Mouse (Mus musculus): ENCODE measurements around the gene Gpx7. TPM values are rescaled to one million over a fixed set of nuclear protein-coding genes. Genes with fewer than 3 reads are reported as not detected.

Gene Gpx7
- total RNA-seq (2014; fragmentation: Nextera tagmentation): 1.8 and 4.2 TPM in 2 replicates
- total RNA-seq (2017): 0.30 and 0.46 TPM in 2 replicates

GRCm38 (mm10) chr4:108406861-108407401, at the start of gene Gpx7:
Gene Gpx7, minus strand, starts transcription at chr4:108406961.
- no peak for ATAC-seq (replicated peaks; ENCODE audit: poor library complexity, severe bottlenecking)

DNA sequence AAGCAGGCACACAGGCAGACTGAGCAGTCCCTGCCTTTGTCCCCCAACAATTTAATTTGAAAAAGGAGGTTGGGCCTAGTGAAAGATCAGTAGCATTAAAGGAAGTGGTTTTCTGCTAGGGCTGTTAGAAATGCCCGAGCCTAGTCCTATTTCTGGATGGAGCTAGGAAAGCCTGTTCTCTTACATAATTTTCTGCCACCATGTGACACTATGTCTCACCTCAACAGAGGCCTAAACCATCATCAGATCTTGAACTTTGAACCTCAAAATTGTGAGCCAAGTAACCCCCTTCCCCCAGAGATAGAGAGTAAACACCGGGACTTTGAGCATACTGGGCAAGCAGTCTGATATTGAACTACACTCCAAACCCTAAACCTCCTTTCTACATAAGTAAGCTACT, 49.3 kb upstream of the Gpx7 start:
- peak; percentile 12; the same call in 1 of the 2 replicates for ATAC-seq (replicated peaks; ENCODE audit: poor library complexity, severe bottlenecking)

DNA sequence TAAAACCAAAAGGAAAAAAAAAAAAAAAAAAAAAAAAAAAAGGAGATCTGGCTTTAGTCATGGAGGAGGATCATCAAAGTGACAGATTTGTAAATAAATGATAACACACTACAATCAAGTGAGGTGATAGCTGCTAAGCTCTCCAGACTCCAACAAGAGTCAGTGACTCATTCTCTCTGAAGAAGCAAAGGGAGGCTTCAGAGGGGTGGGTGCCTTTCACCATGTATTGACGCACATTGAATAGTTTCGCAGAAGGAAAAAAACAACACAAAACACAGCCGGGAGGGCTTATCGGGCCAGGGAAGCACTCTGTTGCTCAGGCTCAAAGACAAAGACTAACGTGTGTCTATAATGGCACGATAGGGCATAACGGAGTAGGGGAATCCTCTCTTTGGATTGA, 41.3 kb upstream of the Gpx7 start:
- ATAC-seq (replicated peaks; ENCODE audit: poor library complexity, severe bottlenecking): no peak

DNA sequence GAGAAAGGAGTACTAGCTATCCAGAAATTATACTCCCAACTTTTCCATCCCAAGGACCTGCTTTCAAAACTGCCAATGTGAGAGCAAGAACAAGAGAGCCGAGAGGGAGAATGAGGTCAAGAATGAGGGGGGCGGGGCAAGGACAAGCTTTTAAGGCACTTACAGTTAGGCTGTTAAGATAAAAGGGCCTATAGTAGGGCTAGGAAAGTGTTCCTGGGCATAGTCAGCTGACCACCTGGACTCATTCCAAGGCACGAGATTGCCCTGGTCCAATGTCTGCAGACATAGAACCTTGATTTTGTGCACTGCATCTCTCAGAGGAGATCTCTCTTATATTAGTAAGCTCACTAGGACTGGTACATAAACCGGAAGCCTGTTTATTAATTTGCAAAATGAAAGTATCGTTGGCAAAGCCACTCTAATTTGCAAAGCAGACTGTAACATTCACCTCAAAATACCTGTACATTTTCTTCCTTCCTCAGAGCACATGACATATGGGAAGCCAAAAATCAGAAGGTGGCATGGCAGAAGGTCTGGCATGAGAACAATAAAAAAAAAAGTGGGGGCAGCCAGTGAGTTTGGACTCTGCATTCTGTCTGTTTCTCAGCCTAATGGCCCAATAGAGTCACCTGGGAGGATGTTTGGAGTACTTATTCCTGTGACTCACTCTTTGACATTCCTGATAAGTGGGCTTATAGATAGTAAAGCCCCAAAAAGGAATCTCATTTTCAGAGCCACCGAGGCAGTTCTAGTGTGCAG, 31.5 kb upstream of the Gpx7 start:
- ATAC-seq (replicated peaks; ENCODE audit: poor library complexity, severe bottlenecking): no peak

GRCm38 (mm10) chr4:108436225-108436624, 29.5 kb upstream of the Gpx7 start:
- ATAC-seq (replicated peaks; ENCODE audit: poor library complexity, severe bottlenecking): no peak

DNA sequence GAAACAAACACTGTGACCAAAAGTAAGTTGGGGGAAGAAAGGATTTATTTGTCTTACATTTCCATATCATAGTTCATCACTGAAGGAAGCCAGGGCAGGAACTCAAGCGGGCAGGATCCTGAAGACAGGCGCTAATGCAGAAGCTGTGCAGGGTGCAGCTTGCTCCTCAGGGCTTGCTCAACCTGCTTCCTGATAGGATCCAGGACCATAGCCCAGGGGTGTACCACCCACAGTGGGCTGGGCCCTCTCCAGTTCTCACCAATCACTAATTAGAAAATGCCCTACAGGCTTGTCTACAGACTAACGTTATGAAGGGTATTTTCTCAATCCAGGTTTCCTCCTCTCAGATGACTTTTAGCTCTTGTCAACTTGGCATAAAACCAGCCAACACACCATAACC, 28.9 kb upstream of the Gpx7 start:
- ATAC-seq (replicated peaks; ENCODE audit: poor library complexity, severe bottlenecking): peak; percentile 61

DNA sequence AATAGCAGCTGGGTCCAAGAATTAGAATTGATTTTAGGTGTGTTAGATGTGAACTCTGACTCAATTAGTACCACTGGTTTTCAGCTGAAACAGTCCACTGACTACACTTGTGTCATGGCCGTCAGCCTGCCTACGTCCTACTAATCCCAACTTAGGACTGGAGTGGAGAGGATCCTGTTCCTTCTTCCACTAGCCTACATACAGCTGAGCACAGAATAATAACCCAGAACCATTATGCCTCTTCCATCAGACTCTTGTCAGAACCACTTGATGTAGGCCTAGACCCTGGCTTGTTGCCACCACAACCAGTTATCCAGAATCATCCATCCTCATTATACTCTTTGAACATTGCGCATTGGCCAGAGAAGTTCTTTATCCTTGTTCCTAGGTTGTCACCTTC, 28.0 kb upstream of the Gpx7 start:
- no peak for ATAC-seq (replicated peaks; ENCODE audit: poor library complexity, severe bottlenecking)

DNA sequence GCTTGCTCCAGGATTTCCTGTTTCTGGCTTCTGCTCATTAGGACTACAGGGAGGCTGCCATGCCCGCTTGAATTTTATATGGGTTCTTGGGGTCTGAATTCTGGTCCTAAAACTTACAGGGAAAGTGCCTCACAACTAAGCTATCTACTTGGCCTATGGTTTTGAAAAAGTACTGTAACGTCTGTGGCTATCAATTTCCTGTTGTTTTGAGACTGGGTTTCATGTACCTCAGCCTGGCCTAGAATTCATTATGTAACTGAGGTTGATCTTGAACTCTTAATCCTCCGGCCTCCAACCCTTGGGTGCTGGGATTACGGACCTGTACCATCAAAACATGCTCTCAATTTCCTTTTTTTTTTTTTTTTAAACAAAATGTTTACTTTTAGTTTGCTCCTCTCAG, 27.5 kb upstream of the Gpx7 start:
- no peak for ATAC-seq (replicated peaks; ENCODE audit: poor library complexity, severe bottlenecking)

DNA sequence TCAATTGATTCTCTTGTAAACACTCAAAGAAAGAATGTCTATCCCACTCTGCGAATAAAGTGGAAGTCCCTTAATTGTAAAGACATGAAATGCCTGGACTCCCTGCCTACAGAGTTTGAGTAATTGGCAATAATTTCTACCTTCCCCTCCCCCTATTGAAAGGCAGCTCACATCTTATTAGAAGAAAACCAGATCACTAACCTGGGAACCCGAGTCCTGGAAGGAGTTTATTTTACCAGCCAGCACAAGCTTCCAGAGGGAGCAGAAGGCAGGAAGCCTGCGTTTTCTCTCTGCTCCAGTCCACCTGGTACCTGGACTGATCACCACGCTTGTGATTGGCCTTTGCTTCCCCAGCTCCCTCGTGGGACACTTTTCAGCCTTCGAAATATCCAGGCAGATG, 26.6 kb upstream of the Gpx7 start:
- no peak for ATAC-seq (replicated peaks; ENCODE audit: poor library complexity, severe bottlenecking)

DNA sequence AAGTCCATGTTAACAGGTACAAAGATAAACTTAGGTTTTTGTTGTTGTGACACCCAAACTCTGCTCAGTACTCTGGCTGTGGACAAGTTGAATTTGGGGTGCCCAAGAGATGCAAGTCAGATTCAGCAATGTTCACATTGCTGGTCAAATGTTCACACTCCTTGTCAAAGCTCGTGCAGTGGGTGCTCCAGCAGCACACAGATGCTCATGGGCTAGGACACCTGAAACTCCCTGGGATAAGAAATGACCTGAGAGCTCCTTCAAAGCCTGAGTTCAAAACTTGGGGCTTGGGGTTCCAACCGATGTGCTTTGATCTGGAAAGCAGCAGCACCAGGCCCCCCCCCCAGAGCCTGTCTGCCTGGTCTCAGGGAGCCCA, 24.8 kb upstream of the Gpx7 start:
- no peak for ATAC-seq (replicated peaks; ENCODE audit: poor library complexity, severe bottlenecking)

DNA sequence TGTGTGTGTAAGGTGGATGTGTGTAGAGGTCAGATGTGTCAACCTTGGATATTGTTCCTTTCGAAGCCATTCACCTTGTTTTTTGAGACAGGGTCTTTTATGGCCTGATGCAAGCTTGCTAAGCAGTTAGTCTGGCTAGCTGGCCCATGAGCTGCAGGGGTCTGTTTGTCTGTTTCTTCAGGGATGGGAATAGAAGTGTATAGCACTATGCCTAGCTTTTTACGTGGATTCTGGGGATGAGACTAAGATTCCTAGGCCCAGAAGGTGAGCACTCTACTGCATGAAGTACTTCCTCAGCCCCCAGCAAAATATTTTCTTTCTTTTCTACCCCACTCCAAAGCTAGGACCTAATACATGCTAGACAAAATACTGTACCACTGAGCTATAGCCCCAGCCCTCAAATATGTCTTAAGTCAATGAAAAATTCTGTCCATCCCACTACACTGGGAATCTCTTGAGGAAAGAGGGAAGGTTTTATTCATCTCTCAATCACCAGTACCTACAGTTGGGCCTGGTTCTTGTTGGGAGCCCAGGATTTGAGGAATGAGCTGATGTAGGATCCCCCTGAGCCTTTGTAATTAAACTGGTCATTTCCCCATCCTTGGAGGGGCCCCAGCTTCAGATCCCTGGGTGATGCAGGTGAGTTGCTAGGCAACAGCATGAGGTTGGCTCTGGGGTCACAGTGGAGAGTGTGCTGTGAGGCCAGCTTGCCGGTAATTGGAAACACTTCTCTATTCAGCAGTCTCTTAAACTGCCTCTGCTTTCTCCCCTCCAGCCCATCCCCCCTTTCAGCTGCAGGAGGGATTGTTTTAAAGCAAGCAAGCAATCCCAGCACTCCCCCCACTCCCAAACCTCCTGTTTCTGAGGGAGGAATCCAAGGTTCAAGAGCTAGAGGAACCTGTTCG, 24.1 kb upstream of the Gpx7 start:
- no peak for ATAC-seq (replicated peaks; ENCODE audit: poor library complexity, severe bottlenecking)

DNA sequence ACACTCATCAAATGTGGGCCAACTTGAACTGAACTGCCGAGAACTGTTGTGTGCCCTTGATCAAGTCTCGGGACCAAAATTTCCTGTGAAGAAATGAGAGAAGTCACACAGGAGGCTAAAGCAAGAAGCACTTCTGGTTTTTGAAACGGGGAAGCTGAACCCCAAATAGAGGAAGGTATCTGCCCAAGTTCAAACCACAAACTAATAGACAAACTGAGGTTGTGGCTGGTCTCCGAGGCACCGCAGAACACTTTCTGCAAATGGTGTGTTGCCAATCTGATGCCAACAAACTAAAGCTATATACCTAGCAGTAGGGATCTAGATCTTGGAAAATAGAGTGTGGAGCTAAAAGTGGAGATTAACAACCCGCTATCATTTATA, 21.6 kb upstream of the Gpx7 start:
- ATAC-seq (replicated peaks; ENCODE audit: poor library complexity, severe bottlenecking): peak; percentile 98

DNA sequence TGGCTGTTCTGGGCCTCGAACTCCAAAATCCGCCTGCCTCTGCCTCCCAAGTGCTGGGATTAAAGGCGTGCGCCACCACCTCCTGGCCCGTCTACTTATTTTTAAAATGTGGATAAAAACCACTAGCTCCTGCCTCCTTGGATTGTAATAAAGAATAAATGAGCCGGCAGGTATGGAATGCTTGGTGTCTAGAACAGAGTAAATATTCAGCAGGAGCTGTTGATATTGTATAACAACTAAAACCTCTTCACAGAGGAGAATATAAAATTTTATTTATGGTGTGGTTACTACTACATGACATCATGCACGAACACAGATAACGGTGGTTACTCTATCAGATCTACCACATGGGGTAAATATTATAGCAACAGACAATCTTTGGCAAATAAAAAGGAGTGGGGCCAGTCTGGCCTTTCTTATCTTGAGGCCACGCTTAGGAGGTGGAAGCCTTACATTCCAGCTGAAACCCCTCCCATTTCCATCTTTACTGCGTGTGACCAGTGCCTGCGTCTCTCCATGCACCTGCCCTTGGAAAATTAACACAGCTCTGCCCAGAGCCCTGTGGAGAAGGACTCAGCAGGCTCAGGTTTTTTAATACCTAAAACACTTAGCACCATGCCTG, 21.1 kb upstream of the Gpx7 start:
- peak; percentile 9; the same call in 1 of the 2 replicates for ATAC-seq (replicated peaks; ENCODE audit: poor library complexity, severe bottlenecking)

DNA sequence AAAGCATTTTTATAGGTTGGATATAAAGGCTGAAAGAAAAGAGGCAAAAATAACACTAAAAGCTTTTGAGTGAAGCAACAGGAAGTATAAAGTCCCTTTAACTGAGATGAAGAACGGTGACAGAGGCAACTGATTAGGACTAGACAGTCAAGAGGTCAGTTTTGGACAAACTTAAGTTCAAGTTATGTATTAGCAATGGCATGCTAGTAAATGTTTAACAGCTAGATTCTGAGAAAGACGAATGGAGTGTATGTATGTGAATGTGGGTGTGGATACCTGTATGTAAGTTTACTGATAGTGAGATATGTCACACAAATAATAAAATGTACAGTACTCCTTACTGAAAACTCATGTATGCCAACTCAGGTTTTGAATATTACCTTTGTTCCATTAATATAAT, 17.8 kb upstream of the Gpx7 start:
- ATAC-seq (replicated peaks; ENCODE audit: poor library complexity, severe bottlenecking): no peak

DNA sequence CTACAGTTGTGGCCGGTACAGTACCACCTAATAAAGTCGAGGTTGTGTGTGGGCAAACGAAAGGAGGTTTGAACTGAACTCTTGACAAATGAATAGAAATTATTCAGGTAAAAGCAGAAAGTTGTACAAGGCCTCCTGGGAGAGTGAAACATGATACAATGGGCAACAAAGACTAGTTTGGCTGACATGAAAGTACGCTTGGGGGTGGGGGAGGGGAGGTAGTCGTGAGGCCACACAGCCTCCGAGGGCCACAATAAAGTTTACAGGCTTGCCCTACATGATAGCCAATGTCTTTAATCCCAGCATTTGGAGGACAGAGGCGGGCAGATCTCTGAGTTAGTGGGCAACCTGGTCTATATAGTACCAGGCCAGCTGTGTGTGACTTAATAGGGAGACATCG, 860 bp upstream of the Gpx7 start:
- no peak for ATAC-seq (replicated peaks; ENCODE audit: poor library complexity, severe bottlenecking)

GRCm38 (mm10) chr4:108406138-108406860, 462 bp downstream of the Gpx7 start:
- ATAC-seq (replicated peaks; ENCODE audit: poor library complexity, severe bottlenecking): peak; percentile 66

DNA sequence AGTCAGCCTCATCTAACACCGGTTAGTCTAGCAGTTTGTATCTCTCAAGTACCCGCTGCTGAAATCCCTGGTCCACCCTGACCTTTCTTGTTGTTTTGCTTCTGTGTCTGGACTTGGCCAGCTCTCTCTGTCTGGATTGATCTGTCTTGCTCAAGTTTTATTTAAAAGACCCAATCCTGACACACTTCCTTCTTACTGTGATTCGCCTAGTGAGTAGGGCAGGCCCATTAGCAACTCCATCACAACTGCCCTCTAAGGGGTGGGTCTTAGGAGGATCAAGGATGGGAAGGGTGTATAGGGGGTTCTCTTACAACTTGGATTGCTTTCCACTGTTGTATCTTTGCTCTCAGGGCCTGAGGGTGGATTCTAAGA, 1.0 kb downstream of the Gpx7 start:
- ATAC-seq (replicated peaks; ENCODE audit: poor library complexity, severe bottlenecking): no peak

DNA sequence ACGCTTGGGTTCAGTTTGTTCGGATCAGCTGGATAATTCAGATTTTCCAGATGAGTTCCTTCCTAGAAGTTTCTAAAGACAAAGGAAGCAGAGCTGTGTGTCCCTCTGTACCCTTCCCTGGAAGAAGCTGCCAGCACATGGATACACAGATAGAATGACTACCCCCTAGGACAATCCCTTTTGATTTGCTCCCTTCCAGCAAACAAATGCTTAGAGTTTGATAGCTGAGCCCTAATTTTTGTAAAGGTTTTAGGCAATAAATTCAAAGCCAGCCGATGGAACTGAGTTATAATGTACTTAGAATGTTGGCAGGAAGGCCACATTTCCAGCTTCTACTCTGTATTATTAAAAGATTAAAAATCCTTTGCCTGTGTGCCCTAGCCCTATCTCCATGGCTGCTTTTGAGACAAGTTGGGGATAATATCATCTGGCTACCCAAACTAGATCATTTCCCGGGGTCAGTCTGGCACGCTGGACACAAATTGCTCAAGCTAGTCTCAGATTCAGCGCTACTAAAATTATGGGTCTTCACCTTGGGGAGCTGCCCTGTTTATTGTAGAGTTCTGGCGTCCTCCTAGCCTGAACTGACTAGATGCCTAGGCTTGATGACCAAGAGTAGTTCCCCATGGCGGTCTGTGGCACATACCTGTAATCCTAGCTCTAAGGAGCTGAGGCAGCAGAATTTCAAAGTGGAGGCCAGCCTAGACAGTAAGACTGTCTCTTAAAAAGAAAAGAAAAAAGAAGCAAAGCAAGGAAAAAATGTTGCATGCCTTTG, 2.7 kb downstream of the Gpx7 start:
- no peak for ATAC-seq (replicated peaks; ENCODE audit: poor library complexity, severe bottlenecking)

DNA sequence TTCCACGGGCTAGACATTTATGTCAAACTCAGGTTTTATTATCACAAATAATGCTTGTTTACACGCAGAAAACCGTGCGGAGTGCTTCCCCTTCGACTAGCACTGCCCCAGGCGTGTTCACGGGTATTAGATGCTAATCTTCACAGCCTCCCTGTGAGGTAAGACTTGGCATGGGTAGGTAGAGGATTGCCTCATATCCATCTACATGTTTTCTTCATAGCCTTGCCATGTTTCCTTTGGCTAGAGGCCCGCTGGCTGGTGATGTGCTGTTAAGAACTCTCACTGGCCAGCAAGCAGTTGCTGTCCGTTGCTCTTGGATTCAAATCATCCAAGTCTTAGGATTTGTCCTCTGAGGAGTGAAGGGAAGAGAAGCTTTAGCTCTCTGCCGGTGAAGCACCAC, 6.4 kb downstream of the Gpx7 start:
- no peak for ATAC-seq (replicated peaks; ENCODE audit: poor library complexity, severe bottlenecking)

DNA sequence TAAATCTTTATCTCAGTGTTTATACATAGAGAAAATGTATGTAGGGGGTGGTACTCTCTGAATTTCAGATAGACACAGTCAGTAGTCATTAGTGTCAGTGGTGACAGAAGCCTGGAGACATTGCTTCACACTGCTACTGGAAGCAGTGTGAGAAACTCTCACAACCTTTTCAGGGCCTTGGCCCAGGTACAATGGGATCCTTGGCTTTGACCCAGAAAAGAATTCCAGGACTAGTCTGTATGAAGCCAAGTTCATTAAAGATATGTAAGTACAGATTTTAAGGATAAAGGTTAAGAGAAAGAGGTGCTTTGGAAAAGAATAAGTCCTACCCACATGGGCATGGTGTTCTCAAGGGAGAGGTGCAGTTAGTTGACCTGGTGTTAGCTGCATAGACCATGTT, 12.5 kb downstream of the Gpx7 start:
- ATAC-seq (replicated peaks; ENCODE audit: poor library complexity, severe bottlenecking): no peak

All from granulocyte monocyte progenitor cell, adult 5-6 weeks (primary cell).